Mouse (Mus musculus) kidney, postnatal 0 days (tissue): Measurements from ENCODE around the gene Selenon. TPM values are rescaled to one million over a fixed set of nuclear protein-coding genes. Genes with fewer than 3 reads are reported as not detected.

Experiments
- ATAC-seq: fragments of 200-750 bp; cut with Nextera tagmentation; replicated peaks from 2 replicates; pipeline ENCODE4 v1.8.0; 2017; ENCODE audit warnings: low read depth, moderate number of reproducible peaks, moderate TSS enrichment, moderate library complexity; ENCODE audit not compliant: low FRiP score
- DNase-seq: peaks from one replicate; pipeline ENCODE4 v3.0.0-alpha.2; 2016; ENCODE audit warnings: low spot score
- H3K27ac ChIP-seq: fragments of 300-500 bp; sonication (generic); 2 replicates; pipeline ENCODE4 v1.5.1; 2014; ENCODE audit warnings: mild to moderate bottlenecking
- H3K27me3 ChIP-seq: fragments of 300-500 bp; sonication (generic); 2 replicates; pipeline ENCODE4 v1.6.1; 2014; ENCODE audit warnings: low read length, mixed read lengths; ENCODE audit not compliant: insufficient read depth
- H3K36me3 ChIP-seq: fragments of 300-500 bp; sonication (generic); 2 replicates; pipeline ENCODE4 v1.6.1; 2014; ENCODE audit warnings: low read length, mixed read lengths; ENCODE audit not compliant: insufficient read depth
- H3K4me1 ChIP-seq: fragments of 300-500 bp; sonication (generic); replicated peaks from 2 replicates; pipeline ENCODE4 v1.6.1; 2014; ENCODE audit warnings: antibody characterized with exemption, low read length, mixed read lengths; ENCODE audit not compliant: insufficient read depth
- H3K4me2 ChIP-seq: fragments of 300-500 bp; sonication (generic); 2 replicates; pipeline ENCODE4 v1.6.1; 2014; ENCODE audit warnings: mild to moderate bottlenecking, low read length, moderate library complexity, mixed read lengths
- H3K4me3 ChIP-seq: fragments of 300-500 bp; sonication (generic); replicated peaks from 2 replicates; pipeline ENCODE4 v1.5.1; 2014; ENCODE audit warnings: low read depth, low read length
- H3K9ac ChIP-seq: fragments of 300-500 bp; sonication (generic); 2 replicates; pipeline ENCODE4 v1.6.1; 2014; ENCODE audit warnings: low read depth, low read length
- H3K9me3 ChIP-seq: fragments of 300-500 bp; sonication (generic); replicated peaks from 2 replicates; pipeline ENCODE4 v1.6.1; 2016; ENCODE audit warnings: low read length, inconsistent platforms, mixed read lengths
- CTCF ChIP-seq: IDR thresholded peaks from 2 replicates; pipeline ENCODE4 v1.5.1; 2016; ENCODE audit warnings: antibody characterized with exemption, low read depth, mild to moderate bottlenecking, moderate library complexity
- WGBS: fragments of 180-500 bp; shearing (Covaris S2); extraction: QIAGEN DNeasy Blood & Tissue Kit; methylation state at CpG from one replicate; pipeline ENCODE4 v1.1.7; 2014; 5-methylcytosine and 5-hydroxymethylcytosine counted together
- polyA plus RNA-seq: library from polyadenylated mRNA; unstranded; fragments of >200 nt; fragmentation: Nextera tagmentation; extraction: Ambion mirVana; gene quantifications from 2 replicates; pipeline ENCODE4 v1.2.1, GENCODE M21; 2015

The Selenon gene
- polyA plus RNA-seq, 1 experiment from 2014 or later = 27.9 TPM

DNA sequence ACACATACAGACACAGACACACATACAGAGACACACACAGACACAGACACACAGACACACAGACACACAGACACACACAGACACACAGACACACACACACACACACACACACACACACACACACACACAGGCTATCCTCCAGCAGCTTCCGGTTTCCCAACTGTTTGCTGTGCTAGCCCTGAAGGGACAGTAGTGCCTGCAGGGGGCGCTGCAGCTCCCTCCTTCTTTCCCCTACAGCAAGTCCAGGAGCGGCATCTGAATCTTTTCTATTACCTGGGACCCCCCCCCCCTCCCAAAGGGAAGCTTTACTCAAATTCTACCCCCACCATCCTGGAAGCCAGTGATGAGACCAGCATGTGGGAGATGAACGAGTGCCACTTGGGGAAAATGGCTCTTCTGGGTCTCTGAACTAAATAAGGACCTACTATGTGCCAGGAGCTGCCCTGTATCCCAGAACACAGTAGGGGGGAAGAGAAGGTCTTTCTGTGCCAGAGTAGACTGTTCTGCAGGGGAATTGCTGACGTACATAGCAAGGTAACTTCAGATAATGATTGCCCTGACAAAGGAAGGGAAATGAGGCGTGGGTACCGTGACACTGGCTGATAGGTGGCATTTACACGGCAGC lies 4.1 kb upstream of the Selenon start:
- Histone ChIP-seq H3K27me3 (no peaks in the 10 kb centered on the region), H3K9ac (no peak overlapping the region), H3K4me2 (no peak overlapping the region), H3K4me3 (no peak overlapping the region), H3K36me3 (no peaks in the 10 kb centered on the region), H3K27ac (no peak overlapping the region), H3K9me3 (no peaks in the 10 kb centered on the region), H3K4me1 (no peaks in the 10 kb centered on the region; the same call in 1 of the 2 replicates)
- peak; percentile 63 for TF ChIP-seq CTCF
- 51% methylated on average over 8 of the region's 8 CpGs for WGBS
- ATAC-seq = no peak
- DNase-seq = peak; percentile 54

DNA sequence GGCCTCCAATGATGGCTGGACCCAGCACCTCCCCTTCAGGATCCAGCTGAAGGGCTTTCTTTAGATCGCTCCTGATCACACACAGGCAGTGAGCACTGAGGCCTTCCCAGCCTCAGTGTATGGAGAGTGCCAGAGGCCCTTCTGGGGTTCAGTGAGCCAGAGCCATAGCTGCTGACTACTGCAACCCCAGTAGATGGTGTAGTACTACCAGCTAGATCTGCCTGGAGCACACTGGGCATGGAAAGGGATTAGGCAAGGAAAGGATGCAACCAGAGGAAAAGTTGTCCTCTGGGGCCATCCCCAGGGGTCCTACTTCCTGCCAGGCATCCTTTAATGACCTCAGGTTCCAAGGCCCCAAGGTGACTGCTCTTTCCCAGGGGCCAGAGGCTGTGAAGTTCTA lies 1.7 kb upstream of the Selenon start:
- DNase-seq (peak; percentile 24), ATAC-seq (no peak)
- Histone ChIP-seq H3K9me3 (peaks cover 5% of the 10 kb centered on the region), H3K36me3 (0 out of 2 replicates have a peak, but pooled peaks cover 3% of the 10 kb centered on the region), H3K9ac (no peak overlapping the region), H3K27me3 (no peaks in the 10 kb centered on the region), H3K4me1 (no peaks in the 10 kb centered on the region; the same call in 1 of the 2 replicates), H3K4me2 (no peak overlapping the region), H3K4me3 (no peak overlapping the region), H3K27ac (no peak overlapping the region)
- 77% methylated on average over 1 of the region's 1 CpGs for WGBS
- peak; percentile 46; the same call in 1 of the 2 replicates for TF ChIP-seq CTCF

DNA sequence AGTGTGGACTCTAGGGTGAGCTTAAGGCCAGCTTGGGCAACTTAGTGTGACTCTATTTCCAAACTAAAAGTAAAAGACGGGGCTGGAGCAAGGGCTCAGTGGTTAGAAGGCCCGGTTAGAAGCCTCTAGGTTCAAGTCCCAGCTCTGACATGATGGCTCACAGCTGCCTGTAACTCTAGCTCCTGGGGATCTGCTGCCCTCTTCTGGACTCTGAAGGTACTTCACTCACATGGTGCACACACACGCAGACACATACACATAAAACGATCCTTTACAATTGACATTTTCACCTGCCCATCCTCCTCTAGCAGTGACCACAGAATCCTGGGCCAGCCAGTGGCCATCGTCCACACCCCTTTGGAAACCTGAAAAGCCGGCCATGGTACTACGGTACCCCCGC lies 2.1 kb downstream of the Selenon start:
- WGBS = 98% methylated on average over 8 of the region's 8 CpGs
- H3K36me3 ChIP-seq = 0 out of 2 replicates have a peak, but pooled peaks cover 8% of the 10 kb centered on the region
- no peak overlapping the region for H3K9ac ChIP-seq
- H3K27me3 ChIP-seq = no peaks in the 10 kb centered on the region
- no peak for ATAC-seq
- H3K4me2 ChIP-seq = no peak overlapping the region
- no peak for DNase-seq
- TF ChIP-seq CTCF = peak; percentile 41
- peaks cover 5% of the 10 kb centered on the region for H3K9me3 ChIP-seq
- no peak overlapping the region for H3K27ac ChIP-seq
- H3K4me1 ChIP-seq = no peaks in the 10 kb centered on the region; the same call in 1 of the 2 replicates
- no peak overlapping the region for H3K4me3 ChIP-seq

DNA sequence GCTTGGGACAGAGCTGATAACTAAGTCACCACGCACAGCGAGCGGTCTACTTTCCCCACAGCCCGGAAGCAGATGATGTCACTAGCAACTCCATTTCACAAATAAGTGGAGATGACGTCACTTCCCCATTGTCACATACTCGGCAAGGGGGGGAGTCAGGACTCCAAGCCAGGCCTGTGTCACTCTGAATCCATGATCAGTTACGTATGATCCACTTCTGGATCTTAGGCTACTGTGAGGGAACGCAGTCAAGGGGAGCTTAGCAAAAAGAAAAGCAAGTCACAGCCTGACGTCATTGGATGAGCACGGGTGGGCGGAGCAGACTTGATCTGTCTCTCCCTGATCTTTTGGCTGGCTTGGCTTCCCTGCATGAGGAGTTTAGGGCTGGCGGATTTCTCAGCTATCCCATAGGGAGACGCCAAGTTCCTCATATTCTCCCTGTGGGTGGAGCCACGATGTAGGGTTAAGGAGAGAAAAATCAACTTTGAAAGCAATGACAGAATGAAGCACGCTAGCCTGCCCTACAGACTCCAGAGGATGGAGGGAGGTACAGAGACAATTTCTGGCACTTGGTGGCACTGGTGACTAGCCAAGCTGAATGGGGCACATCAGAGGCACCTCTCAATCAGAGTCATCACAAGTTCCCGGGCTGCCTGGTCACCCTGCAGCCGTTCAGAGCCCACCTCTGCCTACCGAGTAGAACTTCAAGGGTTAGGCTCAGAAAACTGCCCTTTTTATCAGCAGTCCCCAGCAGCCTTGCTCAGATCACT lies 3.6 kb downstream of the Selenon start:
- 61% methylated on average over 18 of the region's 18 CpGs for WGBS
- 0 out of 2 replicates have a peak, but pooled peaks have one; percentile 7 for TF ChIP-seq CTCF
- Histone ChIP-seq H3K27me3 (no peaks in the 10 kb centered on the region), H3K4me1 (no peaks in the 10 kb centered on the region; the same call in 1 of the 2 replicates), H3K36me3 (peaks cover 15% of the 10 kb centered on the region; the same call in 1 of the 2 replicates), H3K9me3 (peaks cover 5% of the 10 kb centered on the region), H3K27ac (no peak overlapping the region), H3K9ac (no peak overlapping the region), H3K4me2 (no peak overlapping the region), H3K4me3 (no peak overlapping the region)
- DNase-seq = peak; percentile 19
- no peak for ATAC-seq

DNA sequence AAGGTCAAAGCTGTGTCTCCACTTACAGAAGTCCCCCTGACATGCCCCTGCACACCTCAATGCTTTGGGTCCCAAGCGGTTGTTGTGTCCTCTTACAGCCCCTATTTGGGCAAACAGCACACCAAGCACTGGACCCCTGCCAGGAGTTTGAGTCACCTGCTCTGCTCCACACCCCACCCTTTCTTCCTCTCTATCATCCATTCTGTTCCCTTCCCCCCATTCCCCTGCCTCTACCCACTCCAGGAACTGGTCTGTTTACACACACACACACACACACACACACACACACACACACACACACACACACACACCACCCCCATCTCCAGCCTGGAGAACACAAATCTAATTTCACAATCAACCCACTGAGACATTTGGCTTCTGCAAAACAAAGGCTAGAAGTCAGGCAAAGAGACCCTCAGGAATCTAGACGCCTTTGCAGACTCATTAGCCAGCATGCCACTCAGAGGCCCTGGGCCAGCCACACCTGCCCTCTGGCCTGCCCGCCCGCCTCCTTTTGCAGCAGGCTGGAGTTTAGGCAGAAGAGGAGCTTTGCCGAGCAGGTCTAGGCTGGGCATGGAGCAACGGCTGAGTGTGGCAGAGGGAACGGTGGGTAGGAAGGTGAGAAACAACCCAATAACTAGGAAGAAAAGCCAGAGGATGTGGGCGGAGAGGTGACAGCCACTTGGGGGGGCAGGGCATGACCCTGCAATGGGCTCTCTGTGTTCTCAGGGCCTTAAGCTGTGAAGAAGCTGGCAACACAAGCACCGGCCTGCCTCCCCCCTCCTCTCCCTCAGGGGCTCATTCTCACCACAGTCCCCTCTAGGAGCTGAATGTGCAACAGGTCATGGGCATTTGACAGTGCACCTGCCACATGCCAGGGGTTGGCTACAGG lies 4.9 kb downstream of the Selenon start:
- no peak overlapping the region for H3K4me2 ChIP-seq
- H3K4me3 ChIP-seq = no peak overlapping the region
- no peak overlapping the region for H3K27ac ChIP-seq
- no peak for ATAC-seq
- no peaks in the 10 kb centered on the region; the same call in 1 of the 2 replicates for H3K4me1 ChIP-seq
- DNase-seq = no peak
- H3K9me3 ChIP-seq = peaks cover 5% of the 10 kb centered on the region
- H3K27me3 ChIP-seq = no peaks in the 10 kb centered on the region
- H3K9ac ChIP-seq = no peak overlapping the region
- no peak for TF ChIP-seq CTCF
- WGBS = 55% methylated on average over 9 of the region's 9 CpGs
- peaks cover 24% of the 10 kb centered on the region for H3K36me3 ChIP-seq

DNA sequence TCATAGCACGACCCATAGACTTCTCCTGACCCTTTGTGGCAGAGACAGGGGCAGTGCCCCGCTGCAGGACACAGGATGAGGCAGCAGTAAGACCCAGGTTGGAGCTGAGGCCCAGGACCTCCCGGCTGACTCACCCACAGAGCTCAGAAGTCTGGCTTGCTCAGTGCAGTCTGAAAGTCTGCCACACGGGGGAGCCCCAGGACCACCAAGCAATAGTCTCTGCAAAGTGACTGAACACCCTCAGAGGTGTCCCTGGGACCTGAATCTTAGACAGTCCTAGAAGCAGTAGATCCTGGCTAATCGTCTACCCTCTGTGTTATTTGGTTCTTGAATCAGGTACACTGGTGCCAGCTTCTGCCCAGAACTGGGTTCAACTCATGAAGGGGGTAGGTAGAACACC lies 8.7 kb downstream of the Selenon start:
- Histone ChIP-seq H3K27ac (no peak overlapping the region), H3K36me3 (peaks cover 23% of the 10 kb centered on the region), H3K4me2 (no peak overlapping the region), H3K9me3 (no peaks in the 10 kb centered on the region), H3K4me1 (no peaks in the 10 kb centered on the region), H3K9ac (no peak overlapping the region), H3K4me3 (no peak overlapping the region), H3K27me3 (no peaks in the 10 kb centered on the region)
- 5% methylated on average over 5 of the region's 5 CpGs for WGBS
- TF ChIP-seq CTCF = peak; percentile 99
- ATAC-seq (peak; percentile 47; the same call in 1 of the 2 replicates), DNase-seq (peak; percentile 86)
